Comparison of ENCODE assay signal across 8 mouse cellular contexts in genomic region chr1:74855156-74855555, GRCm38 (mm10). TPM values are rescaled to one million over a fixed set of nuclear protein-coding genes. Genes with fewer than 3 reads are reported as not detected.
DNase-seq lines count a peak whose midpoint lies in the region; ATAC-seq and TF ChIP-seq lines count a peak whose summit lies in the region.

No protein-coding gene starts in this region.

- peak overlapping the region; percentile 85 for H3K4me2 ChIP-seq in hindbrain, postnatal 0 days (ENCODE audit: low read depth, low read length)
- H3K4me2 ChIP-seq in neural tube, embryonic 12.5 days (replicated peaks) = peak overlapping the region; percentile 92

- no peaks in the 10 kb centered on the region for H3K9me3 ChIP-seq in hindbrain, postnatal 0 days (ENCODE audit: low read length)
- H3K9me3 ChIP-seq in neural tube, embryonic 12.5 days = no peaks in the 10 kb centered on the region

- peak overlapping the region; percentile 95 for H3K9ac ChIP-seq in hindbrain, postnatal 0 days (replicated peaks; ENCODE audit: low read length)
- H3K9ac ChIP-seq in neural tube, embryonic 12.5 days = peak overlapping the region; percentile 93

- H3K36me3 ChIP-seq in spleen, adult 2 months (ENCODE audit: control insufficient read depth, insufficient read depth, low read length) = no peaks in the 10 kb centered on the region
- no peaks in the 10 kb centered on the region for H3K36me3 ChIP-seq in hindbrain, postnatal 0 days (ENCODE audit: insufficient read depth, low read length)
- H3K36me3 ChIP-seq in neural tube, embryonic 12.5 days = no peaks in the 10 kb centered on the region

- TF ChIP-seq POLR2A in spleen, adult 2 months (IDR thresholded peaks at IDR 0.05; ENCODE audit: low read depth, low read length) = no peak

- peak; percentile 1; the same call in 1 of the 2 replicates for ATAC-seq in hindbrain, postnatal 0 days
- no peak for ATAC-seq in neural tube, embryonic 12.5 days (ENCODE audit: low FRiP score, low read depth)
- ATAC-seq in megakaryocyte-erythroid progenitor cell, adult 5-6 weeks (replicated peaks; ENCODE audit: low FRiP score, low TSS enrichment, poor library complexity, severe bottlenecking) = no peak

- H3K4me3 ChIP-seq in spleen, adult 2 months (ENCODE audit: extremely low read depth, insufficient read depth, insufficient read length) = peak overlapping the region; percentile 41; the same call in 1 of the 2 replicates
- peak overlapping the region; percentile 92 for H3K4me3 ChIP-seq in hindbrain, postnatal 0 days (ENCODE audit: low read length)
- peak overlapping the region; percentile 86 for H3K4me3 ChIP-seq in neural tube, embryonic 12.5 days

- intact Hi-C loops in gastrocnemius, postnatal 36 days (cut with DNase I) = no loop called here

- H3K27ac ChIP-seq in spleen, adult 2 months (ENCODE audit: insufficient read depth, low read length) = no peak overlapping the region
- H3K27ac ChIP-seq in hindbrain, postnatal 0 days = peak overlapping the region; percentile 90
- H3K27ac ChIP-seq in neural tube, embryonic 12.5 days = peak overlapping the region; percentile 77

- DNase-seq in gastrocnemius, postnatal 10 days = peak; percentile 18
- no peak for DNase-seq in gastrocnemius, postnatal 36 days
- no peak for DNase-seq in spleen, adult 2 months (ENCODE audit: low read depth in 1 of 2, low spot score in 2 of 2)
- no peak for DNase-seq in spleen, adult 12 weeks (ENCODE audit: low spot score)
- no peak for DNase-seq in hindbrain, postnatal 0 days (ENCODE audit: low spot score)
- no peak for DNase-seq in Muller cell, postnatal 12 days (ENCODE audit: inconsistent ontology term)

- peaks cover 37% of the 10 kb centered on the region for H3K27me3 ChIP-seq in spleen, adult 2 months (ENCODE audit: control insufficient read depth, insufficient read depth, low read length)
- no peaks in the 10 kb centered on the region for H3K27me3 ChIP-seq in hindbrain, postnatal 0 days (ENCODE audit: insufficient read depth, low read length)
- H3K27me3 ChIP-seq in neural tube, embryonic 12.5 days (replicated peaks) = peaks cover 33% of the 10 kb centered on the region

- peaks cover 16% of the 10 kb centered on the region for H3K4me1 ChIP-seq in spleen, adult 2 months (ENCODE audit: control insufficient read depth, insufficient read depth, insufficient read length)
- peaks cover 11% of the 10 kb centered on the region for H3K4me1 ChIP-seq in hindbrain, postnatal 0 days (ENCODE audit: insufficient read depth, low read length)
- H3K4me1 ChIP-seq in neural tube, embryonic 12.5 days = peaks cover 72% of the 10 kb centered on the region

- WGBS in spleen, adult 2 months = 3% methylated on average over 46 of the region's 48 CpGs
- WGBS in hindbrain, postnatal 0 days = under 1% methylated on average over 46 of the region's 48 CpGs
- WGBS in neural tube, embryonic 12.5 days = under 1% methylated on average over 46 of the region's 48 CpGs

- TF ChIP-seq CTCF in spleen, adult 2 months (IDR thresholded peaks at IDR 0.05; ENCODE audit: extremely low read depth, insufficient read depth, insufficient read length, insufficient replicate concordance) = no peak
- no peak; the same call in 1 of the 2 replicates for TF ChIP-seq CTCF in hindbrain, postnatal 0 days (IDR thresholded peaks at IDR 0.05; ENCODE audit: low read depth)

RNA-seq across cellular contexts. Expression of gene Cdk5r2, which starts 0.4 kb away (rescaled TPM):
- under 1 TPM; 0.52 to 0.56 TPM for total RNA-seq in gastrocnemius, postnatal 10 days (2021)
- total RNA-seq in gastrocnemius, postnatal 36 days (2021) = not detected
- polyA plus RNA-seq in spleen, adult 2 months (2012; rRNA removed) = not detected in 2 replicates
- 59.2 and 75.3 TPM in 2 replicates for total RNA-seq in hindbrain, postnatal 0 days (2014; rRNA removed)
- 12.3 and 13.6 TPM in 2 replicates for polyA plus RNA-seq in hindbrain, postnatal 0 days (2015; fragmentation: Nextera tagmentation; extraction: Ambion mirVana)
- 5.7 and 7.6 TPM in 2 replicates for polyA plus RNA-seq in neural tube, embryonic 12.5 days (2016; fragmentation: Nextera tagmentation; extraction: Ambion mirVana)
- total RNA-seq in megakaryocyte-erythroid progenitor cell, adult 5-6 weeks (2014; fragmentation: Nextera tagmentation) = not detected in 2 replicates
- not detected in 2 replicates for total RNA-seq in megakaryocyte-erythroid progenitor cell, adult 5-6 weeks (2017)

RNA-seq across cellular contexts. Expression of gene Fev, which starts 30.1 kb away (rescaled TPM):
- total RNA-seq in gastrocnemius, postnatal 10 days (2021) = not detected
- not detected for total RNA-seq in gastrocnemius, postnatal 36 days (2021)
- 0.08 TPM in 1 of 2 replicates, not detected in the other for polyA plus RNA-seq in spleen, adult 2 months (2012; rRNA removed)
- total RNA-seq in hindbrain, postnatal 0 days (2014; rRNA removed) = 0.16 and 1.1 TPM in 2 replicates
- 4.2 and 5.9 TPM in 2 replicates for polyA plus RNA-seq in hindbrain, postnatal 0 days (2015; fragmentation: Nextera tagmentation; extraction: Ambion mirVana)
- polyA plus RNA-seq in neural tube, embryonic 12.5 days (2016; fragmentation: Nextera tagmentation; extraction: Ambion mirVana) = 0.32 TPM in 1 of 2 replicates, not detected in the other
- total RNA-seq in megakaryocyte-erythroid progenitor cell, adult 5-6 weeks (2014; fragmentation: Nextera tagmentation) = not detected in 2 replicates
- not detected in 2 replicates for total RNA-seq in megakaryocyte-erythroid progenitor cell, adult 5-6 weeks (2017)

RNA-seq across cellular contexts. Expression of gene Cryba2, which starts 37.8 kb away (rescaled TPM):
- not detected for total RNA-seq in gastrocnemius, postnatal 10 days (2021)
- total RNA-seq in gastrocnemius, postnatal 36 days (2021) = not detected
- polyA plus RNA-seq in spleen, adult 2 months (2012; rRNA removed) = not detected in 2 replicates
- 2.0 TPM in 1 of 2 replicates, not detected in the other for total RNA-seq in hindbrain, postnatal 0 days (2014; rRNA removed)
- polyA plus RNA-seq in hindbrain, postnatal 0 days (2015; fragmentation: Nextera tagmentation; extraction: Ambion mirVana) = 1.6 and 1.7 TPM in 2 replicates
- polyA plus RNA-seq in neural tube, embryonic 12.5 days (2016; fragmentation: Nextera tagmentation; extraction: Ambion mirVana) = not detected in 2 replicates
- not detected in 2 replicates for total RNA-seq in megakaryocyte-erythroid progenitor cell, adult 5-6 weeks (2014; fragmentation: Nextera tagmentation)
- total RNA-seq in megakaryocyte-erythroid progenitor cell, adult 5-6 weeks (2017) = not detected in 2 replicates

Comparison
In these comparisons a context has a peak if more than half of its experiments do, and no peak if none do; other contexts are left out.
1. H3K4me3 ChIP-seq: peak in every context shown above with its lines; median percentile 92 in hindbrain, postnatal 0 days; 86 in neural tube, embryonic 12.5 days; 41 in spleen, adult 2 months.
2. RNA of gene Cdk5r2, which starts 0.4 kb away (total RNA-seq): 59.2 to 75.3 TPM in hindbrain, postnatal 0 days; 0.52 to 0.56 TPM in gastrocnemius, postnatal 10 days, not detected in gastrocnemius, postnatal 36 days and not detected in megakaryocyte-erythroid progenitor cell, adult 5-6 weeks; every median in the first group is over 10 times any median in the second.